Mouse (Mus musculus) olfactory bulb, adult 2 months (tissue): ENCODE results near the gene Tsc2. TPM values are rescaled to one million over a fixed set of nuclear protein-coding genes. Genes with fewer than 3 reads are reported as not detected.

ENCODE experiments used
- H3K27ac ChIP-seq: fragments of 200-500 bp; 2 replicates; pipeline ENCODE4 v1.5.1; 2012; ENCODE audit warnings: low read depth, low read length; ENCODE audit not compliant: insufficient read depth
- H3K4me1 ChIP-seq: fragments of 200-500 bp; 2 replicates; pipeline ENCODE4 v1.6.1; 2012; ENCODE audit warnings: low read length; ENCODE audit not compliant: control insufficient read depth, insufficient read depth
- H3K4me3 ChIP-seq: fragments of 200-500 bp; 2 replicates; pipeline ENCODE4 v1.5.1; 2012; ENCODE audit warnings: mild to moderate bottlenecking, low read depth, low read length, moderate library complexity; ENCODE audit not compliant: insufficient read depth
- CTCF ChIP-seq: fragments of 200-500 bp; IDR thresholded peaks from 2 replicates; pipeline ENCODE4 v1.5.1; 2012; ENCODE audit warnings: low read depth, mild to moderate bottlenecking, low read length, moderate library complexity; ENCODE audit not compliant: insufficient read depth
- POLR2A ChIP-seq: fragments of 200-500 bp; IDR thresholded peaks from 2 replicates; pipeline ENCODE4 v1.6.1; 2012; ENCODE audit warnings: mild to moderate bottlenecking, low read depth, low read length, moderate library complexity; ENCODE audit not compliant: insufficient read depth
- WGBS: fragments of 180-500 bp; shearing (Covaris S2); methylation state at CpG from one replicate; pipeline ENCODE4 v1.1.7; 2018; 5-methylcytosine and 5-hydroxymethylcytosine counted together
- polyA plus RNA-seq: library from polyadenylated mRNA; stranded (reverse); fragments of >200 nt; gene quantifications from 2 replicates; pipeline ENCODE4 v1.2.4, GENCODE M21; 2012; ENCODE audit warnings: low replicate concordance; ENCODE audit not compliant: missing spikeins, insufficient read depth, insufficient read length

The Tsc2 gene
- polyA plus RNA-seq, 1 experiment = 286 TPM

DNA sequence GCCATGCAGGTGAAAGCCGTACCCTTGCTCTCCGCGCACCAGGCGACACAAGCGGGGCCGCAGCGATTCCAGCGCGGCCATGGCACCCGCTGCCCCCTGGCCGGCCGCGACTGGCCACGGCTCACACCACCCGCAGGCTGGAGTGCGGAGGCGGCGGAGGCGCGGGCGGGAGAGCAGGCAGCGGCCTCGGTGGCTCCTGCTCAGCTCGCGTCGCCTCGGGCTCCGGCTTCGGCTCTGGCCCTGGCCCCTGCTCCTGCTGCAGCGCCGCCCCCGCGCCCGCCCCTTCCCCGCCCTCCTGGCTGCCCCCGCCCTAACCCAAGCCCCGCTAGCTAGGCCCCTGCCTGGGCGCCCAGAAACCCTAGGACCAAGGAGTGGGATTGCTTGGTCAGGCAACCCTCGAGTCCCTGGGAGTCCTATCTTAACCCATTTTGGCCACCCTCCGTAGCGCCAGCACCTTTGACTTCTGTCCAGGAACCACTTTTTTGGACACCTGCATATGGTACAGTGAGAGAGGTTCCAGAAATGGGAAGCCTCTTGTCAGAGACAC lies 17.7 kb upstream of the Tsc2 start, which contains the start of gene Slc9a3r2:
Slc9a3r2 (minus strand) TSS at position 258 of the 547 bp plus-strand sequence.
- TF ChIP-seq POLR2A (peak; percentile 28; the same call in 1 of the 2 replicates), CTCF (no peak)
- WGBS = 1% methylated on average over 39 of the region's 41 CpGs
- H3K27ac ChIP-seq = peak within 1 kb of the TSS; percentile 86

DNA sequence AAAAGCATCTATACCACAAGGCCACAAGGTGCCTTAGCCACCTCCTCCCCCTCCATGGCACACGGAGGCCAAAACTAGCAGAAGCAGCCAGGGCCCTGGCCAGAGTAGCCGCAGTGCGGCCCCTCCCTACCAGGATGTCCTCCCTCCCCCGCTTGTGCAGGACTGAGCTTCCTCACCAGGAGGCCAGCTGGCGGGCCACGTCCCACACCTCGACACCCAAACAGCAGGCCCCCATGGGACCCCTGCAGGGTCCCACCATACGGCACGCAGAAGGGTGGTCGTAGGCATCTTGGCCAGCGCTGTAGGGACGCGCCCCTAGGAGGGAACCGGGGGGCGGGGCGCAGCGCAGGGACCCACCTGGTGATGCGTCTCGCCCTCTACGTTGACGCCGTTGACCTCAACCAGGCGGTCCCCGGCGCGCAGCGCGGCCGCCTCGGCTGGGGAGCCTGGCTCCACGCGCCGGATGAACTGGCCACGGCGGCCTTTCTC lies 17.2 kb upstream of the Tsc2 start:
- TF ChIP-seq CTCF (no peak), POLR2A (no peak)
- under 1% methylated on average over 35 of the region's 35 CpGs for WGBS
- H3K27ac ChIP-seq = peak overlapping the region; percentile 86
- H3K4me3 ChIP-seq = peak overlapping the region; percentile 76
- H3K4me1 ChIP-seq = peaks cover 47% of the 10 kb centered on the region

More for the DNA sequence above, 17.7 kb upstream of the Tsc2 start, which contains the start of gene Slc9a3r2:
- H3K4me1 ChIP-seq = peaks cover 42% of the 10 kb centered on the region
- H3K4me3 ChIP-seq = peak within 1 kb of the TSS; percentile 76

DNA sequence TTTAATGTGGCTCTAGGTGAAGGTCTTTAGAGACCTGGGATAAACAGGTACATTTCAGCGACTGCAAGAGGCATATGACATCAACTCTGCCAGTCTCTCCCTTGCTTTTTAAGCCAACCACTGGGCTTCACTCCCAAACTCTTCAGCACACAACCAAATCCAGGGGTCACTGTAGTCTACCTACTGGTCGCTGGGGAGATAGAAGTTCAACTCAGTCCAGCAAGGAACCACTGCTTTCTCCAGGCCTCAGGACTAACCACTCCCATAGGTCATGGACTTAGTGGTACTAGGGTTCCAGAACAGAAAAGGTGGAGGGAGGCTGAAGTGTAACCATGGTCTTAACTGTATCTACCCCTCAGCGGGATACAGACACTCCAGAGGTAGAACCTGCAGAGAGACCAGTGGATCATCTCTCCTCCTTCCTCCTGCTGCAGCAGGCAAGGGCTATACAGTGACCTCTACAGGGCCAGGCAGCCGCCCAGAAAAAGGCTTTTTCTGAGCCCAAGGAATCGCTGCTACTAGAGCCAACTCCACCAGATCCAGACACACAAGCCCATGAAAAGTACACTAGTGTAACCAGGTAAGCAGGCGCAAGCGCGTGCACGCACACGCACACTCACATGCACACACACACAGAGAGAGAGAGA lies 16.4 kb upstream of the Tsc2 start:
- 69% methylated on average over 10 of the region's 10 CpGs for WGBS
- H3K4me3 ChIP-seq = peak overlapping the region; percentile 76
- H3K27ac ChIP-seq = peak overlapping the region; percentile 86
- H3K4me1 ChIP-seq = peaks cover 54% of the 10 kb centered on the region
- TF ChIP-seq POLR2A = no peak
- no peak for TF ChIP-seq CTCF

DNA sequence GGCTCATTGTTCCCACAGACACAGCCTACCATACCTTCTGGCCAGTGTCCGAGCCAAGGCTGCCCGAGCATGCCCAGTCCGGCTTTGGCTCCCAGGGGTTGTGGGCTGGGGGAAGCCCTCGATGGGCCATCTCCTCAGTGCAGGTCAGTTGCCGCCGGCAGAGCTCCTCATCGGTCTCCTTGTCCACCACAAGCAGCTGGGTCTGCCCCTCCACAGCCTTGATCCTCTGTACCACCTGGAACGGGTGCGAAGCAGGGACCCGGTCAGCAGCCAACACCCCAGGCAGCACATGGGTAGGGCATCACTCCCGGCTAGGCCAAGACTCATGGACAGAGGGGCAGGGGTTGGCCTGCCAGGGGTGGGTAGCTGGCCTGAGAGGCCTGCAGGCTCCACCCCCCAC lies 15.1 kb upstream of the Tsc2 start:
- TF ChIP-seq POLR2A = no peak
- TF ChIP-seq CTCF = no peak
- 83% methylated on average over 11 of the region's 11 CpGs for WGBS
- peak overlapping the region; percentile 50; the same call in 1 of the 2 replicates for H3K27ac ChIP-seq

DNA sequence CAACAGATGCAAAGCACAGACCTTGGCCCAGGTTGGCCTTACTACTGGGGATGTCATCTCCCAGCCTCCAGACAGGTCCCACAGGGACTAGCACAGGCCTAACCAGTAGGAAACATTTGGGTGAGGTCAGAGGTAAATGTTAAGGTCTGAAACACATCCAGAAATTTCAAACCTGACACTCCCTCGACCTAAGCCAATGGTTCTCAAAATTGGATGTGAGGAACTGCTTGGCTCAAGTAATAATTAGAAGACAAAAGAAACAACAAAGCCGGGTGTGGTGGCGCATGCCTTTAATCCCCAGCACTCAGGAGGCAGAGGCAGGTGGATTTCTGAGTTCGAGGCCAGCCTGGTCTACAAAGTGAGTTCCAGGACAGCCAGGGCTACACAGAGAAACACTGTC lies 14.0 kb upstream of the Tsc2 start:
- Histone ChIP-seq H3K4me3 (no peak overlapping the region), H3K27ac (peak overlapping the region; percentile 95; the same call in 1 of the 2 replicates), H3K4me1 (peaks cover 61% of the 10 kb centered on the region)
- TF ChIP-seq CTCF = no peak
- TF ChIP-seq POLR2A = no peak
- WGBS = 66% methylated on average over 4 of the region's 4 CpGs

More for the DNA sequence above, 15.1 kb upstream of the Tsc2 start:
- peaks cover 61% of the 10 kb centered on the region for H3K4me1 ChIP-seq
- H3K4me3 ChIP-seq = peak overlapping the region; percentile 6; the same call in 1 of the 2 replicates

DNA sequence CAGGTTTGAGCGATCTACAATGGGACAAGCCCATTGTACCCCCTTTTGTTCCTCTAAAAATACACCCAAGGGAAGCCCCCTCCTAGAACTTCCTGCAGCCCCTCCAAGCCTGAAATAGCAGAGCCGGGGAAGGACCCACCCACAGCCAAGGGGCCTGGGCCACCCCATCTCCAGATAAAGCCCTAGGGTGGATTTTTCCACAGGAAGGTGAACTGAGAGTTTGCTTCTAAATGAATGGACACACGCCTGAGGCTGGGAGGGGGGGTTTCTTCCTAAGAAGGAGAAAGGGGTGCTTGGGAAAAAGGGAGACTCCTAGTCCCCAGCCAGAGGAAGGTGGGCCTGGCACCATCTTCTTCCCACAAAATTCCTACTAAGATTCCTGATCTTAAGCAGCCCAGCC lies 13.5 kb upstream of the Tsc2 start:
- Histone ChIP-seq H3K27ac (peak overlapping the region; percentile 95), H3K4me3 (0 out of 2 replicates have a peak overlapping the region, but pooled peaks have one; percentile 2), H3K4me1 (peaks cover 58% of the 10 kb centered on the region)
- 53% methylated on average over 3 of the region's 3 CpGs for WGBS
- no peak for TF ChIP-seq POLR2A
- no peak for TF ChIP-seq CTCF

DNA sequence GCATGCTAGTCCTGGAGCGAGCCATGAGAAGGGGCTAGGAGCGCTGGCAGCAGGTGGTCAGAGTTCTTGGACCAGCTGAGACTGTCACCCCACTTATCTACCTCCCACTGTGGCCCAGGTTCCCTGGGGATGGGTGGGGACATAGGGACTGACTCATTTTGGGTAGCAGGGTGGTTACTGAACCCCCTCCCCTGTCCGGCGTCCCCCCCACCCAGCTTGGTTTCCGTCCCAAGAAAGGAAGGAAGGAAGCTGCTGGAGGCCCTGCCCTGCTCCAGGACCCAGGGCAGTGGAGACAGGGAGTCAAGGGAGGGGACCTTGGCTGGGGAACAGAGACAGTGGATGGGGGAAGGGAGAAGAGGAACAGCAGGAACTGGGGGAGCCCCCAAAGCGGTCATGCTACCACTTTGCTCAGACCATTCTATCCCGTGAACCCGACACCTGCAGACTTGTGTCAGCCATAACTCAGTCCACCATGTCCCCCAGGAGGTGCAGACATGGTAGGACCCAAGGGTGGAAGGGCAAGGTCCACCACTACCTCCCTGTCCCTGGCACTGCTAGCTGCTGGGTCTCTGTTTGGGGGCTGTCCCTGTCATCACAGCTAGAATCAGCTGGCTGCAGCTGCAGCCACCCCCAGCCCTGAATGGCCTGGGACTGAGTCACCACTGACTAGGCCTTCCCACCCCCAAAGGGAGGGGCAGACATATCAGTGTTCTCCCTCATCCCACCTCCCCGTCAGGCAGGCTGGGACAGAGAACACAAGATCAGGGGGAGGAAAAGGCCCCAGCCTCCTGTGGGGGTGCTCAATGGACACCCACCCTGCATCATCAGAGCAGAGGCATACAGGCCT lies 12.7 kb upstream of the Tsc2 start:
- no peak for TF ChIP-seq CTCF
- 0 out of 2 replicates have a peak, but pooled peaks have one; percentile 19 for TF ChIP-seq POLR2A
- H3K27ac ChIP-seq = peak overlapping the region; percentile 95
- WGBS = 65% methylated on average over 9 of the region's 9 CpGs
- peaks cover 60% of the 10 kb centered on the region for H3K4me1 ChIP-seq
- peak overlapping the region; percentile 2; the same call in 1 of the 2 replicates for H3K4me3 ChIP-seq

DNA sequence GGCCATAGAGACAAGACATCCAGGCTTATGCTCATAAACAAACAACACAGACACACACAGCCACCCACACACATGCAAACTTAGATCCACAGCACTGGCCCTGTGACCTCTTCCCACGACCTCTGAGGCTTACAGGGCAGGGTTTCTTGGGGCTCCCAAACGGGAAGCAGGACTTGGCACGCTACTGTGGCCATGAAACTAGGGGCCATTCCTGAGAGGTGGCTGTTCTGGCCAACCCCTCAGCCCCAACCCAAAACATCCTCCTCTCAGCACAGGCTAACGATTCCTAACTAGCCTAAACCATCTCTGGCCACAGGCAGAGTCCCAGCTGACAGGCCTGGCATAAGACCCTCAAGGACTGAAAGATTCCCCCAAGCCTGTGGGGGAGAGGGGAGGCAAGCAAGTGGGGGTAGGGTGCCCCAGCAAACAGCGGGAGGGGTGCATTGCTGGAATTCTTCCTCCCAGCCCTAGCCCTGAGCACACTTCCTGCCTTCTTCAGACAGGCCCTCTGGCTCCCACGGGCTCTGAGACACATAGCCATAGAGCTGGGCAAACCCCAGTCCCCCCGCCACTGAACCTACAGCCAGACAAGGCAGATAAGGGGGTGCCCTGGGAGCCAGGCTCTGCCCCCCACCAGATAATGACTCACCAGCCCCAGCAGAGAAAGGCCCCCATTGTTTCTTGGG lies 11.7 kb upstream of the Tsc2 start:
- no peak for TF ChIP-seq POLR2A
- TF ChIP-seq CTCF = no peak
- WGBS = 51% methylated on average over 7 of the region's 7 CpGs
- Histone ChIP-seq H3K27ac (peak overlapping the region; percentile 95), H3K4me1 (peaks cover 68% of the 10 kb centered on the region), H3K4me3 (no peak overlapping the region; the same call in 1 of the 2 replicates)
